Mouse (Mus musculus) liver, postnatal 0 days (tissue): ENCODE results near the gene Edaradd.

Experiments
- CTCF ChIP-seq: sonication (generic); IDR thresholded peaks from 2 replicates; pipeline ENCODE4 v1.5.1; 2016; ENCODE audit warnings: antibody characterized with exemption, low read depth
- EP300 ChIP-seq: IDR thresholded peaks from 2 replicates; pipeline ENCODE4 v1.6.1; 2016; ENCODE audit warnings: antibody characterized with exemption, low read depth, mild to moderate bottlenecking

DNA sequence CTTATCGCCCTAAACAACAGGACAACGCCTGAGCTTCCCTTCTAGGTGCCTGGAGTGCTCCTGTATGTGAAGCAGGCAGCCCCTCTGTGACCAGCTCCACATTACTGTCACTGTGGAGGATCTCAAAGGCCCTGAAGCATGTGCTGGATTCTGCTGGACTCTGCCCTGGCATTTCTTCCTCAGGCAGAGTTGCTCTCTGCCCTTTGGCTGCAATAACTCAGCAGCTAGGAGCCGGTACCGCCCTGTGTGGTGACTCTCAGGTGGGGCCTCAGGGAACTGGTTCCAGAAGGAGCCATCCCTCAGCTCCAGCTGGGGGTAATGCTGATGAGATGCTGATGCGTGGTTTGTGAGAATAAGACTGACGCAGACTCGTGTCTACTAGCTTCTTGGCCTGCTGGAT lies 63.5 kb downstream of the Edaradd start:
- no peak for TF ChIP-seq EP300
- TF ChIP-seq CTCF = no peak
